ENCODE assay signal across 7 mouse cellular contexts in the genomic region with DNA sequence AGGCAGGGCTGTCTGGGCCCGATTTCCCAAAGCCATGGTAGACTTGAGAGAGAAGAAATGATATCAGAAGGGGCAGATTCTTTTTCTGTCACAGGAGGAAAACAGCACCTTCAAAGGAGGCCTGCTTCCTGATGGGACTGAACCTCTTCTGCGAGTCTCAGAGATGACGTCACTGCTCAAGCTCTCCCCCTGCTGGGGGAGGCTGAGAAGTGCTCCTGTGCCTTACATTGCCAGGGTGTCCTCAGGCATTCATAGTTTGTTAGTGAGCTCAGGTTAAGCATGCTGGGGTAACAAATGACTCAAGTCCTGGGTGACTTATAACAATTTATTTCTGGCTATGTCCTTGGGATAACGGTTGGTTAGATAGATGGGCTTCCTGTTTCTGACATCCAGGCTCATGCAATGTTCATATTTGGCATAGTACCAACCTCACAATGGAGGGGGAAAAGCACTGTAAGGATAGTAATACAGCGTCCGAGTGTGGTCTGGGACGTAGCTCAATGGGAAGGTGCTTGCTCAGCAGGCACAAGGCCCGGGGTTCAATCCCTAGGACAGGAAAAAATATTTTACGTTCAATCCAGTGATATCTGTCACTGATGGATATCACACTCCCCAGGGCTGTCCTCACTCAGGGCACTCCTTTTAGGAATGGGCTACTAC.
DNase-seq lines count a peak whose midpoint lies in the region; ATAC-seq and TF ChIP-seq lines count a peak whose summit lies in the region.

No protein-coding gene starts in this region.

- no peak overlapping the region for H3K27ac ChIP-seq in intestine, postnatal 0 days (ENCODE audit: low read depth, low read length)
- H3K27ac ChIP-seq in midbrain, postnatal 0 days (ENCODE audit: low read depth, low read length), result no peak overlapping the region

- H3K4me1 ChIP-seq in intestine, postnatal 0 days (replicated peaks; ENCODE audit: control insufficient read depth, insufficient read depth, low read length), result no peaks in the 10 kb centered on the region; the same call in 1 of the 2 replicates
- no peaks in the 10 kb centered on the region for H3K4me1 ChIP-seq in midbrain, postnatal 0 days (ENCODE audit: insufficient read depth, low read length)

- H3K27me3 ChIP-seq in intestine, postnatal 0 days (replicated peaks; ENCODE audit: control insufficient read depth, insufficient read depth, low read length), result no peaks in the 10 kb centered on the region
- H3K27me3 ChIP-seq in midbrain, postnatal 0 days (ENCODE audit: insufficient read depth, low read length), result no peaks in the 10 kb centered on the region

- peak; percentile 14 for DNase-seq in adipocyte (ENCODE audit: low spot score)
- DNase-seq in cerebellum, postnatal 25 days, result peak; percentile 73 to 79
- peak; percentile 36 for DNase-seq in gastrocnemius, adult 18-20 months (ENCODE audit: low spot score)
- DNase-seq in left cerebral cortex, postnatal 36 days (ENCODE audit: low spot score in 2 of 2), result peak; percentile 59 to 68
- peak; percentile 67 for DNase-seq in midbrain, postnatal 0 days (ENCODE audit: low spot score)
- DNase-seq in spleen, postnatal 10 days (ENCODE audit: low spot score in 2 of 2), result peak; percentile 56 to 80

- no peak overlapping the region for H3K4me2 ChIP-seq in intestine, postnatal 0 days (replicated peaks; ENCODE audit: low read depth)
- no peak overlapping the region for H3K4me2 ChIP-seq in midbrain, postnatal 0 days (ENCODE audit: low read depth, low read length, poor library complexity, severe bottlenecking)

- peak; percentile 72 for ATAC-seq in intestine, postnatal 0 days
- ATAC-seq in midbrain, postnatal 0 days (ENCODE audit: low FRiP score), result no peak

- WGBS in intestine, postnatal 0 days, result 46% methylated on average over 9 of the region's 9 CpGs
- 60% methylated on average over 9 of the region's 9 CpGs for WGBS in midbrain, postnatal 0 days

- no peak overlapping the region for H3K4me3 ChIP-seq in intestine, postnatal 0 days (ENCODE audit: low read depth, low read length)
- no peak overlapping the region for H3K4me3 ChIP-seq in midbrain, postnatal 0 days (ENCODE audit: low read depth, low read length)

- no peaks in the 10 kb centered on the region for H3K36me3 ChIP-seq in intestine, postnatal 0 days (ENCODE audit: control insufficient read depth, insufficient read depth)
- no peaks in the 10 kb centered on the region for H3K36me3 ChIP-seq in midbrain, postnatal 0 days (ENCODE audit: insufficient read depth, low read length)

- TF ChIP-seq CTCF in intestine, postnatal 0 days (IDR thresholded peaks at IDR 0.05; ENCODE audit: low read depth), result peak; percentile 95
- peak; percentile 80 for TF ChIP-seq CTCF in midbrain, postnatal 0 days (IDR thresholded peaks at IDR 0.05)

- no peak overlapping the region for H3K9ac ChIP-seq in intestine, postnatal 0 days (ENCODE audit: low read depth, low read length)
- H3K9ac ChIP-seq in midbrain, postnatal 0 days (replicated peaks; ENCODE audit: low read length, poor library complexity, severe bottlenecking), result no peak overlapping the region

- no peaks in the 10 kb centered on the region for H3K9me3 ChIP-seq in intestine, postnatal 0 days (ENCODE audit: control insufficient read depth)
- H3K9me3 ChIP-seq in midbrain, postnatal 0 days (ENCODE audit: low read length), result no peaks in the 10 kb centered on the region

- intact Hi-C loops in left cerebral cortex, postnatal 36 days (cut with DNase I), result no loop called here

Comparison
In these comparisons a context has a peak if more than half of its experiments do, and no peak if none do; other contexts are left out.
1. DNase-seq: peak in every context shown above with its lines; median percentile 76 in cerebellum, postnatal 25 days; 68 in spleen, postnatal 10 days; 67 in midbrain, postnatal 0 days; 64 in left cerebral cortex, postnatal 36 days; 36 in gastrocnemius, adult 18-20 months; 14 in adipocyte.